Mouse (Mus musculus) forebrain, embryonic 10.5 days (tissue): ENCODE results near the gene Ctps. TPM values are rescaled to one million over a fixed set of nuclear protein-coding genes. Genes with fewer than 3 reads are reported as not detected.
A peak's percentile ranks its signal among the peaks of the same experiment; 100 is the strongest.
"Not testable (repeated sequence)": the region's sequence is repeated elsewhere in the genome, so short reads cannot be mapped to it uniquely, and the experiment has no call there.

Experiments
- DNase-seq: peaks from one replicate; pipeline ENCODE4 v3.0.0-alpha.2; 2017; ENCODE audit warnings: low spot score; ENCODE audit errors: extremely low spot score
- H3K27ac ChIP-seq: fragments of 300-500 bp; sonication (generic); 2 replicates; pipeline ENCODE4 v1.5.1; 2016; ENCODE audit warnings: mild to moderate bottlenecking
- H3K27me3 ChIP-seq: fragments of 300-500 bp; sonication (generic); 2 replicates; pipeline ENCODE4 v1.6.1; 2016; ENCODE audit warnings: mild to moderate bottlenecking; ENCODE audit not compliant: poor library complexity, severe bottlenecking
- H3K36me3 ChIP-seq: fragments of 300-500 bp; sonication (generic); replicated peaks from 2 replicates; pipeline ENCODE4 v1.6.1; 2016; ENCODE audit warnings: mild to moderate bottlenecking, moderate library complexity
- H3K4me1 ChIP-seq: fragments of 300-500 bp; sonication (generic); 2 replicates; pipeline ENCODE4 v1.6.1; 2016
- H3K4me3 ChIP-seq: fragments of 300-500 bp; sonication (generic); 2 replicates; pipeline ENCODE4 v1.5.1; 2016; ENCODE audit warnings: mild to moderate bottlenecking, moderate library complexity
- H3K9me3 ChIP-seq: fragments of 300-500 bp; sonication (generic); 2 replicates; pipeline ENCODE4 v1.6.1; 2016; ENCODE audit warnings: mild to moderate bottlenecking, moderate library complexity
- WGBS: fragments of 180-500 bp; shearing (Covaris S2); methylation state at CpG from one replicate; pipeline ENCODE4 v1.1.7; 2016; 5-methylcytosine and 5-hydroxymethylcytosine counted together
- polyA plus RNA-seq: library from polyadenylated mRNA; unstranded; fragments of >200 nt; fragmentation: Nextera tagmentation; extraction: Ambion mirVana; gene quantifications from 2 replicates; pipeline ENCODE4 v1.2.1, GENCODE M21; 2016

Gene Ctps
- polyA plus RNA-seq, 1 experiment from 2014 or later = 158 TPM

GRCm38 (mm10) chr4:120596210-120596609, 26.1 kb upstream of the Ctps start:
- DNase-seq = not testable (repeated sequence)
- WGBS = 96% methylated on average over 1 of the region's 1 CpGs

GRCm38 (mm10) chr4:120590973-120591372, 20.9 kb upstream of the Ctps start:
- Histone ChIP-seq H3K4me1 (peaks cover 13% of the 10 kb centered on the region; the same call in 1 of the 2 replicates), H3K9me3 (no peaks in the 10 kb centered on the region), H3K36me3 (no peaks in the 10 kb centered on the region), H3K4me3 (no peak overlapping the region), H3K27ac (no peak overlapping the region), H3K27me3 (peaks cover 40% of the 10 kb centered on the region)
- WGBS = 87% methylated on average over 4 of the region's 4 CpGs
- no peak for DNase-seq

More at GRCm38 (mm10) chr4:120596210-120596609, 26.1 kb upstream of the Ctps start:
- H3K27ac ChIP-seq, H3K36me3 ChIP-seq, H3K4me1 ChIP-seq, H3K9me3 ChIP-seq, H3K4me3 ChIP-seq, H3K27me3 ChIP-seq: not testable (repeated sequence)

GRCm38 (mm10) chr4:120589815-120590422, 19.8 kb upstream of the Ctps start:
- H3K27ac ChIP-seq = peak overlapping the region; percentile 30; the same call in 1 of the 2 replicates
- no peaks in the 10 kb centered on the region for H3K36me3 ChIP-seq
- 34% methylated on average over 5 of the region's 5 CpGs for WGBS
- peak; percentile 66 for DNase-seq
- peaks cover 40% of the 10 kb centered on the region for H3K27me3 ChIP-seq
- peaks cover 13% of the 10 kb centered on the region; the same call in 1 of the 2 replicates for H3K4me1 ChIP-seq
- no peak overlapping the region for H3K4me3 ChIP-seq
- no peaks in the 10 kb centered on the region for H3K9me3 ChIP-seq

GRCm38 (mm10) chr4:120589070-120589469, 19.0 kb upstream of the Ctps start:
- Histone ChIP-seq H3K4me3 (no peak overlapping the region), H3K36me3 (no peaks in the 10 kb centered on the region), H3K4me1 (peaks cover 13% of the 10 kb centered on the region; the same call in 1 of the 2 replicates), H3K27ac (no peak overlapping the region), H3K27me3 (peaks cover 40% of the 10 kb centered on the region), H3K9me3 (no peaks in the 10 kb centered on the region)
- no peak for DNase-seq
- WGBS = 8% methylated on average over 3 of the region's 3 CpGs

DNA sequence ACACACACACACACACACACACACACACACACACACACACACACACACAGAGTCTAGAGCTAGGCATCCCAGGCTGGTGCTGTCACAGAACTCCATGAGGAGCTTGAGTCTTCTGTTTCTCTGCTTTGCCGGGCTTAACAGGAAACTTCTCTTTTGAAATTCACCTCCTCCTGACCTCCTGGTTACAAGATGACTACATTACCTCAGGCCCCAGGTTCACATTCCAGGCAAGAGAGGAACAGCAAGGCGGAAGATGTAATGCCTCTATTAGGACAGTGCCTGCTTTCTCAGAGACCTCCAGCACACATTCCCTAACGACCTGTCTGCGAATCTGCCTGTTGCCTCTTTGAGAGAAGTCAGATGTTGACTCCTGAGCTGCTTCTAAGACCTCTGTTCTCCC, 18.4 kb upstream of the Ctps start, which contains the start of gene Gm8439:
Gene Gm8439 (plus strand): TSS at position 301 of the 400 bp plus-strand sequence.
- Histone ChIP-seq H3K4me1 (peaks cover 16% of the 10 kb centered on the region), H3K4me3 (no peak within 1 kb of the TSS), H3K27me3 (peaks cover 40% of the 10 kb centered on the region), H3K36me3 (no peaks in the 10 kb centered on the region), H3K27ac (no peak within 1 kb of the TSS), H3K9me3 (no peaks in the 10 kb centered on the region)
- DNase-seq = no peak
- WGBS = 21% methylated on average over 4 of the region's 4 CpGs

GRCm38 (mm10) chr4:120586986-120587385, 16.9 kb upstream of the Ctps start:
- no peaks in the 10 kb centered on the region for H3K36me3 ChIP-seq
- H3K4me1 ChIP-seq = peaks cover 16% of the 10 kb centered on the region
- no peak overlapping the region for H3K4me3 ChIP-seq
- no peaks in the 10 kb centered on the region for H3K9me3 ChIP-seq
- 59% methylated on average over 1 of the region's 1 CpGs for WGBS
- H3K27me3 ChIP-seq = peaks cover 45% of the 10 kb centered on the region
- H3K27ac ChIP-seq = no peak overlapping the region
- DNase-seq = no peak

DNA sequence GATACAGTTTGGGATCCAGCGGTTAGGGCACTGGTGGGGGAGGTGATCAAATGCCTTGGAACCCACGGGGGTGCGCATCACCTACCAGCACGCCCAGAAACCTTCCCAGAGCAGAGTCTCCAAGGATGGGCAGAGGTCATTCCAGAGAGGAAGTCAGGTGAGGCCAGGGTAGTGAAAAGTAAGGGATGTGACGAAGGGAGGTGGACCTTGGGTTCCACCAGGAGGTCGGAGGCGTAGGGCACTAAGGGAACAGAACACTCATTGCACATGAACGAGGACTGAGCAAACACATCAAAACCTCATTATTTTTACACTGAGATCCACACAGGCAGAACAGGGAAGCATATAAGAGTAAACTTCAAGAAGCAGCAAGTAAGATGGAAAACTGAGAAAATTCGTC, 11.6 kb upstream of the Ctps start:
- Histone ChIP-seq H3K36me3 (no peaks in the 10 kb centered on the region), H3K27ac (no peak overlapping the region), H3K4me1 (peaks cover 3% of the 10 kb centered on the region; the same call in 1 of the 2 replicates), H3K4me3 (no peak overlapping the region), H3K9me3 (no peaks in the 10 kb centered on the region), H3K27me3 (peaks cover 5% of the 10 kb centered on the region; the same call in 1 of the 2 replicates)
- DNase-seq = no peak
- WGBS = 88% methylated on average over 9 of the region's 9 CpGs

- 87% methylated on average over 5 of the region's 5 CpGs for WGBS
- Histone ChIP-seq H3K27ac (no peak overlapping the region), H3K4me3 (no peak overlapping the region), H3K36me3 (no peaks in the 10 kb centered on the region), H3K4me1 (peaks cover 3% of the 10 kb centered on the region; the same call in 1 of the 2 replicates), H3K27me3 (peaks cover 5% of the 10 kb centered on the region; the same call in 1 of the 2 replicates), H3K9me3 (no peaks in the 10 kb centered on the region)
- no peak for DNase-seq
These were observed 10.8 kb upstream of the Ctps start for GRCm38 (mm10) chr4:120580894-120581293.

DNA sequence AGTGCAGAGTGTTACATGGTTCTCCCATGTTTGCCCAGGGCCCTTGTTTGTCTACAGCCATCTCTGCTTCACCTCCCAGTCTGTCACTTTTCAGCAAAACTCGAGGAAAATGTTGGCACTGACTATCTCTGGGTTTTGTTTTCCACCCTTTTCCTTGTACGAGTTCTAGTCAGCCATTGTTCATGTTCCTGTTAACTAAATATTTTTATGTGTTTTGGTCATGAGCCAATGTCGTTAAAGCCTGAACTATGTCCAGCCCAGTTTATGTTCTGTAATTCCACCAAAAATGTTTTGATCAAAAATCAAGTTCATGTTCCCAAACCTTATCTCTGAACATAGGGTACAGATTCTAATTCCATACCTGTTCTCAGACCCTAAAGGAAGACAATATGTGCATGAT, 1.6 kb upstream of the Ctps start:
- no peaks in the 10 kb centered on the region for H3K9me3 ChIP-seq
- no peak overlapping the region for H3K4me3 ChIP-seq
- no peak for DNase-seq
- 83% methylated on average over 3 of the region's 3 CpGs for WGBS
- no peak overlapping the region for H3K27ac ChIP-seq
- H3K4me1 ChIP-seq = peaks cover 36% of the 10 kb centered on the region
- peaks cover 5% of the 10 kb centered on the region; the same call in 1 of the 2 replicates for H3K27me3 ChIP-seq
- peaks cover 12% of the 10 kb centered on the region for H3K36me3 ChIP-seq

GRCm38 (mm10) chr4:120571070-120571464, 991 bp upstream of the Ctps start:
- peaks cover 37% of the 10 kb centered on the region for H3K4me1 ChIP-seq
- H3K27me3 ChIP-seq = peaks cover 5% of the 10 kb centered on the region; the same call in 1 of the 2 replicates
- H3K4me3 ChIP-seq = peak overlapping the region; percentile 85; the same call in 1 of the 2 replicates
- H3K27ac ChIP-seq = no peak overlapping the region
- DNase-seq = no peak
- peaks cover 18% of the 10 kb centered on the region for H3K36me3 ChIP-seq
- H3K9me3 ChIP-seq = no peaks in the 10 kb centered on the region
- 79% methylated on average over 3 of the region's 3 CpGs for WGBS

- peaks cover 22% of the 10 kb centered on the region for H3K36me3 ChIP-seq
- no peak for DNase-seq
- peaks cover 37% of the 10 kb centered on the region for H3K4me1 ChIP-seq
- peak overlapping the region; percentile 85 for H3K4me3 ChIP-seq
- peak overlapping the region; percentile 99 for H3K27ac ChIP-seq
- WGBS = 1% methylated on average over 27 of the region's 27 CpGs
- no peaks in the 10 kb centered on the region for H3K9me3 ChIP-seq
- H3K27me3 ChIP-seq = peaks cover 5% of the 10 kb centered on the region; the same call in 1 of the 2 replicates
These were observed 478 bp upstream of the Ctps start for GRCm38 (mm10) chr4:120570438-120571069.

- no peak for DNase-seq
- H3K4me1 ChIP-seq = peaks cover 37% of the 10 kb centered on the region
- WGBS = 9% methylated on average over 4 of the region's 4 CpGs
- H3K36me3 ChIP-seq = peaks cover 38% of the 10 kb centered on the region
- peak overlapping the region; percentile 99 for H3K27ac ChIP-seq
- peaks cover 5% of the 10 kb centered on the region; the same call in 1 of the 2 replicates for H3K27me3 ChIP-seq
- peak overlapping the region; percentile 85 for H3K4me3 ChIP-seq
- no peaks in the 10 kb centered on the region for H3K9me3 ChIP-seq
These were observed 1.1 kb downstream of the Ctps start for GRCm38 (mm10) chr4:120569025-120569424.

DNA sequence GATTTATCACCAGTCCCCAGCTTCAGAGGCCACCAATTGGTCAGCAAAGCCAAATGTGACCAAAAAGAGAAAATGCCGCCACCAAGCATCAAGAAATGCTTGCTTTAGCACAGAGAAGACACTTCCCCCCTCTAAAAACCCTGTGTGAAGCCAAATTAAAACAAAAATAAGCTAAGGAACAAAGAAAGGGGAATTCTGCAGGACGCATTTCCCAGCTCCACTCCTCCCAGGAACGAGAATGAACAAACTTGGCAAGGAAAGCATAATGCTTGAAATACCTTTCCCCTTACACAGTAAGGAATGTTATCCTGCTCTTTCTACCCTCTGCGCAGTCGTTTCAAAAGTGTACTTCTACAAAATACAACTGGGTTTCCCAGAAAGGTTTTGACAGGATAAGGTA, 2.1 kb downstream of the Ctps start:
- peak overlapping the region; percentile 85 for H3K4me3 ChIP-seq

More for the DNA sequence above, 2.1 kb downstream of the Ctps start:
- Histone ChIP-seq H3K4me1 (peaks cover 37% of the 10 kb centered on the region), H3K36me3 (peaks cover 48% of the 10 kb centered on the region), H3K9me3 (no peaks in the 10 kb centered on the region), H3K27me3 (peaks cover 5% of the 10 kb centered on the region; the same call in 1 of the 2 replicates), H3K27ac (no peak overlapping the region)
- 78% methylated on average over 5 of the region's 5 CpGs for WGBS
- no peak for DNase-seq
